Mouse (Mus musculus): Measurements from ENCODE around the gene Rassf8.
A peak's percentile ranks its signal among the peaks of the same experiment; 100 is the strongest.

Rassf8 gene

GRCm38 (mm10) chr6:145823588-145824234 lies 77.2 kb downstream of the Rassf8 start:
- DNase-seq (ENCODE audit: low spot score) = peak; percentile 46

DNA sequence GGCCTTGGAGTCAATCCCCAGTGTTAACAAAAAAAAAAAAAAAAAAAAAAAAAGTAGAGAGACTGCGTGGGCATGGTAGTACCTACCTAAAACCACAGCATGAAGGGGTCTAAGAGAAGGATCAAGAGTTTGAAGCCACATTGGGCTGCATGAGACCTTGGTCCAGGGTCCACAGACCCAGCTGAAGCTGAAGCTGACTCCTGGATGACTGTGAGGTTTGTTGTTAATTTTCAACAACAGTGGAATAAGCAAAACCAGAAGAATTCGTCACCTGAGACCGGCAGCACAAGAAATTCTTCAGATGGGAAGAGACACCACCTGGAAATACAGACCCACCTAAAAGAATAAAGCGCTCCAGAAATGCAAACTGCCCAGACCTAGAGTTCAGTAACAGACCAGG lies 79.8 kb downstream of the Rassf8 start:
- DNase-seq (ENCODE audit: low spot score) = no peak

DNA sequence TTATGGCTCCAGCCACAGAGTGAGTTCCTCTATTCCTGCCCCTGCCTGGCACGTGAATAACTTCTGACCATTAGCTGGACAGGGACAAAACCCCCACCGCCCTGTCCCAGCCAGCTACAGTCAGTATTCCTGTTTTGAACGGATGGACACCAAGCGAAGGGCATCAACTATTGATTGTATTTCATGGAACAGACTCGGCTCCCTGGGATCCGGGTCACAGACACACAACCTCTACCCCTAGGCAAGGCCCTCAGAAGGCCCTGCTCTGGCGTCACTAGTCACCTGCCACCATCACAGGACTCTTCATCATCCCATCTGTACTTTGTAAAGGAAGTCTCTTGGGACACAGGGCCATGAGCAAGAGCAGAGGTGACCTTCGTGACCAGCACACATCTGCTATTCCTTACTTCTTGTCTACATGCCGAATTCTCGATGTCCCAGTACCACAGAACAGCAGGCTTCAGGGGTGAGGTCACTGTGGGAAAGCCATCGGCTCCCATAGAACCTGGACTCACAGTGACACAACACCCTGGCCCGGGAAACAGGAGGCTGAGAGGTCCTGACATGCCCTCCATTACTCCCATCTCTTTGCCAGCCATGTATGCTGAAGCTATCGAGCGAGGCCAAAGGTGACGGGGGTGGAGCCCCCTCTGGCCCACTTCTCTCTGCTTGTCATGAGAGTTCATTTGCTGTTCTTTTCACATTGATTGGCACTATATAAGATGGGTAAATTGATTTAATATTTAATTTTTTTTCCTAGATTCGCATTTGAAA lies 82.7 kb downstream of the Rassf8 start:
- DNase-seq (ENCODE audit: low spot score) = no peak

GRCm38 (mm10) chr6:145830117-145830516 lies 83.6 kb downstream of the Rassf8 start:
- peak; percentile 77 for DNase-seq (ENCODE audit: low spot score)

DNA sequence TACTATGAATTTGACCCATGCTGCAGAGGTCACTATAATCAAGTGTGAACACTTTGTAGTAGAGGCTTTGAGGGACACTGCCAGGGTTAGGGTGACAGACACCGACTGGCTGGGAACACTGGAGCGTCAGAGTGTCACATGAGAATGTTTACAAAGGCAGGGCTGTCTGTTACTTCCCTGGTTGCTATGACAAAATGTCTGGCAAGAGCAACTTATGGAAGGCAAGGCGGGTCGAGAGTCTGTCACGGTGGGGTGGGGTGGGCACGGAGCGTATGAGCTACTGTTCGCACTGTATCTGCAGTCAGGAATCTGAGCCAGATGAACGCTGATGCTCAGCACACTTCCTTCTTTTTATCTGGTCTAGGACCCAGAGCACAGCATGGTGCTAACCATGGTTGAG lies 84.1 kb downstream of the Rassf8 start:
- no peak for DNase-seq (ENCODE audit: low spot score)

- no peak for DNase-seq (ENCODE audit: low spot score)
Measured at GRCm38 (mm10) chr6:145832927-145833326, 86.4 kb downstream of the Rassf8 start.

- DNase-seq (ENCODE audit: low spot score) = no peak
Measured at GRCm38 (mm10) chr6:145835359-145835758, 88.8 kb downstream of the Rassf8 start.

GRCm38 (mm10) chr6:145845611-145846010 lies 99.1 kb downstream of the Rassf8 start:
- no peak for DNase-seq (ENCODE audit: low spot score)

DNA sequence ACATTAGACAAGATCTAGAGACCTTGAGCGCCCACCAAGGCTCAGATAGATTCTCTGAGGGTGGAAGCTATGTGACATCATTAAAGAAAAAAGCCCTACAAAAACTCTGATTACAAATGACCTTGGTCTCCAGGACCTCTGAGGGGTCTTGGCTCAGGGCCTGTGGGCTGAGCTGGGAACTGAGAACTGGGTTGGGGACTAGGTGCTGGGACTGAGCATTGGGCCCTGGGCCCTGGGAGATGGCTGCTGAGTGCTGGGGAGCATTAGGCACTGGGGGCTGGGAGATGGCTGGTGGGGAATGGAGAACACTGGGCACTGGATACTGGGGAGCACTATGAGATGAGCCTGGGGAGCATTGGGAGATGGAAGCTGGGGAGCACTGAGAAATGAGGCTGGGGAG lies 99.5 kb downstream of the Rassf8 start:
- DNase-seq (ENCODE audit: low spot score) = no peak

DNA sequence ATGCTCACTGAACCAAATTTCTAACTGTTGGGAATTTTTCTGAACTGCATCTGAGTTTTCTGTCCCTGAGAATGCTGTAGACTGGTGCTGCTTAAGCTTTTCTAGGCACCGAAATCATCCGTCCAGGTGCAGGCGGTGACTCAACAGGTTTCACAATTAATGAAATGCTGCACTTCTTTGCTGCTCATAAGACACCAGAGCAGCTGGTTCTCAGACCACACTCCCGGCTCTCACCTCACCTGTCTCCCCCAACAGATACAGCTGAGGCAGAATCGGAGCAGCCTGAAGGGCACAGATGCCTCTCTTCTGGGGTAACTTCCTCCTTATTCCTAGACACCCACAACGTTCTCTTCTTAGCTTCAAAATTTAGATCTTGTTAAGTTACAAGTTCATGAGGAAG lies 100.4 kb downstream of the Rassf8 start:
- DNase-seq (ENCODE audit: low spot score) = no peak

- no peak for DNase-seq (ENCODE audit: low spot score)
Measured at GRCm38 (mm10) chr6:145847661-145848060, 101.1 kb downstream of the Rassf8 start.

DNA sequence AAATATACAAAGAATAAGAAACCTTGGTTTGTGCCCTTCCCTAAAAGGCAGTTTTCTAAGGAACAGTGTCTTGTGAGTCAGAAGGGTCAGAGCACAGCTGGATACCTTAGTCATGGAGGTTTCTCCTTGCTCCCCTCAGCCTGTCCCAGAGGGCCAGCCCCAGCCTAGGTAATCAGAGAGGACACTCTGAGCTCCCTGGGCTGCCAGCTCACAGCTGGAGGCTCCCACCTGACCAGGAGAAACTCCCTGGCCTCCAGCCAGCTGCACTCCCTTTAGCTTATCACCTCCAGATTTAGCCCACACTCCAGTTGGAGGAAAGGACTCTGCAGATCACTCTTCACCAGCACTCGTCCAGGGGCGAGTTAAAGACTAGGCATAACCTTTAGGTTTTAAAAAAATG lies 104.2 kb downstream of the Rassf8 start:
- peak; percentile 37 for DNase-seq (ENCODE audit: low spot score)

GRCm38 (mm10) chr6:145851956-145852355 lies 105.4 kb downstream of the Rassf8 start:
- DNase-seq (ENCODE audit: low spot score) = peak; percentile 34

DNA sequence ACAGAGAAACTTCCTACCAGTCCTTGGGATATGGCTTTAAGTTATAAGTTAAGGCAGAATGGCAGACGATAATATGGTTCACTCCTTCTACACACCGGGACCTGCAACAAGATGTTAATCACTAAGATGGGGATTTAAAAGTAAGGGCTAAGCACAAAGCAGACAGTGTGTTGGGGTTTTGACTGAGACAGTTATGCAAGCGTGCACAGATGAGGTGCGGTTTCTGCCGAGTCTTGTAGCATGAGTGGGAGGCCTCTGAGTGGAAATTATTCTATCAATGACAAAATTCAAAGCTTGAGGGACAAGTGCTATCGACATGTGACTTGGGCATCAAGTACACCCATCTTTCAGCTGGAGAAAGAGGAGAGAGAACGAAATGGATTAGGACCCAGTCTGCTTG lies 106.2 kb downstream of the Rassf8 start:
- DNase-seq (ENCODE audit: low spot score) = no peak

GRCm38 (mm10) chr6:145853356-145854079 lies 107.0 kb downstream of the Rassf8 start:
- DNase-seq (ENCODE audit: low spot score) = no peak

- no peak for DNase-seq (ENCODE audit: low spot score)
Measured at GRCm38 (mm10) chr6:145854756-145855155, 108.2 kb downstream of the Rassf8 start.

DNA sequence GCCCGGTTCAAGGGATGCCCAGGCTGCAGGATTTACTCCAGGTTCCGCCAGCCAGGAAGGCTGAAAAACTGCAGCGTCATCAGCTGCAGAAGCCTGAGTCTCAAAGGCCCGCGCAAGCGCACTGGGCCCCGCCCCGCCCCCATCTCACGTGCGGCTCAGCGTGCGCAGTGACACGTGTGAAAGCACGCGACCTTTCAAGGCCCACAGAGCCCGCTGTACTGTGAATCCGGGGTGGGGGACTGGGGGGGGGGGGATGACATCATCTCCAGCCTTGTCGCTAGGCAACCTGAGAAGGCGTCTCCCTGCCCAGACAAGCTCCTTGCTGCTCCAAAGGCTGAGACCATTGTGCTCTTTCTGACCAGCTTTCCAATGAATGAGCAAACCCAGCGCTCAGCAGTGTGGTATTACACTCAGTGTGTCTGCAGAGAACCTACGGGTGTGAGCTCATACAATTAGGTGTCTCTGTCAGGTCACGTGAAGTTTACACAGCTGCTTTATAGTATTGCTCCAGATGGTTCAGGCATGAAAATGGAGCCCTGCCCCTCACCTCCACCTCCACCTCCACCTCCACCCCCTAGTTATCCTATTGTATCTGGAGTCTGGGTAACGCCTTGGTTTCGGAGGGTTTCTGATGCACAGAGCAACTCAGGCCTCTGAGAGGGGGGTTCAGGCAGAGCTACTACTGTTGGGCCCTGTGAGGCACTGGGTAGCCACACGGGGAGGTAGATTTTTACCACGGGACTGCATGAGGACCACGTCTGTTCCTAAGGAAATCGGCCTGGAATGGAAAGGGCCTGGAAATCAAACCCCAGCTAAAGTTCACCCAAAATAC lies 109.4 kb downstream of the Rassf8 start:
- DNase-seq (ENCODE audit: low spot score) = peak; percentile 94

DNA sequence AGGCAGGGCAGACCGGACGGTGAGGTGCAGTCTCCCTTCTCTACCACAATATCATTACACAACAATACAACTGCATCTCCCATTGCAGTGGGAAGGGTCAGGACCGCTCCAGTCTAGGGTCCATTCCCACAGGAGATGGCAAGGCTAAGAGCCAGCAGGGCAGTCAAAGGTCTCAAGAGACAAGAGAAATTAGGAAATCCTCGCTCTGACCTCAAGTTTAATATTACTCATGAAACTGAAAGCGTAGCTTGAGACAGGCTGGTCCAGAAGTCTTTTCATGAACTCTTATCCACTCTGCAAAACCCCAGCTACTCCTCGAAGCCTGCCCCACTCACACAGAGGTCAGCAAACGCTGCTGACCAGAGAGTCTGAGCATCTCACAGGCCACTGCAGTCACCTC lies 110.9 kb downstream of the Rassf8 start:
- no peak for DNase-seq (ENCODE audit: low spot score)

- DNase-seq (ENCODE audit: low spot score) = no peak
Measured at GRCm38 (mm10) chr6:145858414-145858813, 111.9 kb downstream of the Rassf8 start.

- no peak for DNase-seq (ENCODE audit: low spot score)
Measured at GRCm38 (mm10) chr6:145860350-145860749, 113.8 kb downstream of the Rassf8 start.

DNA sequence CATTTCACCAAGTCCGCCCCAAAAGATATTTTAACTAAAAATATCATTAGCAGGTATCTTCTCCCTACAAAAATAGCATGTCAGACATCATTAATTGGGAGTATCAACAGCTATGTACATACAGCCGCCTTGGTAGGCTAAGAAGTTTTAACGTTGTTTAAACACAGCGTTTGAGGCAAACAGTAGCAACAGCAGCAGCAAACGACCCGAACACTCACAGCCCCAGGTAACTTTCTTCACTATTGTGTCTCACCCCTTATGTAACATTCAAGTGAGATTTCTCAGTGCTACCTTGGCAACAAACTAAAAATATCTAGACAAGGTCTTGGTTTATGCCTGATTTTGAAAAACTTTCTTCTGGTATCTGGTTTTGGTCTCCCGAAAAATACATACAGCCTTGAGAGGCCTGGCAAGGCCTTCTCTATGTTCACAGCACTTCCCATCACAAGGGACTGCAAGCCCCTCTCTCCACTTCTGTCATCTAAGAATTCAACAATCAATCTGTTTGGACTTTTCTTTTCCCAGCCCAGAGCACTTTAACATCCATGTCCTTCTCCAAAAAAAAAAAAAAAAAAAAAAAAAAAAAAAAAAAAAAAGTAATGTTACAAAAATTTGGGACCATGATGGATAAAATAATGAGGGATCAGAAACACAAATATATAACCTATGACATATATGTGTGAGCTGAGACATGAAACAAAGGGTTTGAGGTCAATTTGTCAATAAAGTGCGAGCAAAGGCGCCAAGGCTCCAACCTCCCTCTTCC lies 115.1 kb downstream of the Rassf8 start:
- DNase-seq (ENCODE audit: low spot score) = no peak

All from lung, postnatal 25 days (tissue).